Mouse (Mus musculus) heart, embryonic 12.5 days (tissue): ENCODE measurements at regions not wholly inside any gene's neighbourhood (a gene's known extent, or its start where the extent isn't known, plus 50 kb on each side); places are given as distances from the start of the nearest gene placed in this dataset.
A peak's percentile ranks its signal among the peaks of the same experiment; 100 is the strongest.

Experiments used
- ATAC-seq: fragments of 200-750 bp; cut with Nextera tagmentation; 2 replicates; pipeline ENCODE4 v1.8.0; 2017; ENCODE audit warnings: moderate TSS enrichment, moderate library complexity; ENCODE audit not compliant: insufficient number of reproducible peaks, low FRiP score
- H3K27ac ChIP-seq: fragments of 300-500 bp; sonication (generic); 2 replicates; pipeline ENCODE4 v1.5.1; 2016; ENCODE audit warnings: mild to moderate bottlenecking, moderate library complexity; ENCODE audit not compliant: poor library complexity, severe bottlenecking
- H3K27me3 ChIP-seq: fragments of 300-500 bp; sonication (generic); replicated peaks from 2 replicates; pipeline ENCODE4 v1.6.1; 2016; ENCODE audit warnings: mild to moderate bottlenecking, moderate library complexity
- H3K36me3 ChIP-seq: fragments of 300-500 bp; sonication (generic); 2 replicates; pipeline ENCODE4 v1.6.1; 2016; ENCODE audit warnings: mild to moderate bottlenecking, moderate library complexity
- H3K4me1 ChIP-seq: fragments of 300-500 bp; sonication (generic); replicated peaks from 2 replicates; pipeline ENCODE4 v1.6.1; 2016; ENCODE audit warnings: mild to moderate bottlenecking
- H3K4me2 ChIP-seq: fragments of 300-500 bp; sonication (generic); 2 replicates; pipeline ENCODE4 v1.6.1; 2016; ENCODE audit warnings: mild to moderate bottlenecking, moderate library complexity
- H3K4me3 ChIP-seq: fragments of 300-500 bp; sonication (generic); 2 replicates; pipeline ENCODE4 v1.5.1; 2016; ENCODE audit warnings: mild to moderate bottlenecking
- H3K9ac ChIP-seq: fragments of 300-500 bp; sonication (generic); 2 replicates; pipeline ENCODE4 v1.6.1; 2016; ENCODE audit warnings: mild to moderate bottlenecking, moderate library complexity
- H3K9me3 ChIP-seq: fragments of 300-500 bp; sonication (generic); replicated peaks from 2 replicates; pipeline ENCODE4 v1.6.1; 2016; ENCODE audit warnings: mild to moderate bottlenecking, moderate library complexity
- WGBS: fragments of 180-500 bp; shearing (Covaris S2); methylation state at CpG from one replicate; pipeline ENCODE4 v1.1.7; 2016; 5-methylcytosine and 5-hydroxymethylcytosine counted together

- no peak overlapping the region for H3K9ac ChIP-seq
- no peak overlapping the region for H3K4me2 ChIP-seq
- H3K4me3 ChIP-seq: no peak overlapping the region
- no peaks in the 10 kb centered on the region for H3K27me3 ChIP-seq
- 84% methylated on average over 15 of the region's 15 CpGs for WGBS
- no peak overlapping the region for H3K27ac ChIP-seq
- ATAC-seq: no peak
- peaks cover 5% of the 10 kb centered on the region for H3K4me1 ChIP-seq
- no peaks in the 10 kb centered on the region for H3K9me3 ChIP-seq
- no peaks in the 10 kb centered on the region for H3K36me3 ChIP-seq
Observed at GRCm38 (mm10) chr6:143287322-143287721, 120.3 kb downstream of the Etnk1 start.

- H3K9ac ChIP-seq: no peak overlapping the region
- no peaks in the 10 kb centered on the region for H3K27me3 ChIP-seq
- no peak overlapping the region for H3K27ac ChIP-seq
- no peak overlapping the region for H3K4me2 ChIP-seq
- no peaks in the 10 kb centered on the region for H3K9me3 ChIP-seq
- no peak overlapping the region for H3K4me3 ChIP-seq
- H3K36me3 ChIP-seq: no peaks in the 10 kb centered on the region
- H3K4me1 ChIP-seq: peaks cover 5% of the 10 kb centered on the region
- no peak for ATAC-seq
- WGBS: 85% methylated on average over 19 of the region's 19 CpGs
Observed at GRCm38 (mm10) chr6:143288491-143289130, 121.6 kb downstream of the Etnk1 start.

- no peaks in the 10 kb centered on the region for H3K9me3 ChIP-seq
- no peaks in the 10 kb centered on the region for H3K4me1 ChIP-seq
- no peak overlapping the region for H3K4me2 ChIP-seq
- no peak overlapping the region for H3K9ac ChIP-seq
- WGBS: 71% methylated on average over 3 of the region's 3 CpGs
- H3K27me3 ChIP-seq: no peaks in the 10 kb centered on the region
- ATAC-seq: no peak
- H3K27ac ChIP-seq: no peak overlapping the region
- no peaks in the 10 kb centered on the region for H3K36me3 ChIP-seq
- H3K4me3 ChIP-seq: no peak overlapping the region
Observed at GRCm38 (mm10) chr6:143293648-143294047, 126.6 kb downstream of the Etnk1 start.

- WGBS: 81% methylated on average over 5 of the region's 5 CpGs
- ATAC-seq: no peak
- Histone ChIP-seq H3K4me2 (no peak overlapping the region), H3K9me3 (no peaks in the 10 kb centered on the region), H3K36me3 (no peaks in the 10 kb centered on the region), H3K27me3 (no peaks in the 10 kb centered on the region), H3K9ac (no peak overlapping the region), H3K4me3 (no peak overlapping the region), H3K4me1 (no peaks in the 10 kb centered on the region), H3K27ac (no peak overlapping the region)
Observed at GRCm38 (mm10) chr6:143298391-143298790, 131.4 kb downstream of the Etnk1 start.

GRCm38 (mm10) chr6:143301414-143301813 is 134.4 kb downstream of the Etnk1 start:
- Histone ChIP-seq H3K27ac (no peak overlapping the region), H3K9ac (no peak overlapping the region), H3K27me3 (no peaks in the 10 kb centered on the region), H3K4me2 (no peak overlapping the region), H3K4me1 (no peaks in the 10 kb centered on the region), H3K9me3 (no peaks in the 10 kb centered on the region), H3K36me3 (no peaks in the 10 kb centered on the region), H3K4me3 (no peak overlapping the region)
- WGBS: 87% methylated on average over 10 of the region's 10 CpGs
- no peak for ATAC-seq

GRCm38 (mm10) chr6:143307327-143307726 is 140.3 kb downstream of the Etnk1 start:
- Histone ChIP-seq H3K9ac (no peak overlapping the region), H3K36me3 (no peaks in the 10 kb centered on the region), H3K27ac (no peak overlapping the region; the same call in 1 of the 2 replicates), H3K4me2 (no peak overlapping the region), H3K4me1 (no peaks in the 10 kb centered on the region), H3K9me3 (0 out of 2 replicates have a peak, but pooled peaks cover 3% of the 10 kb centered on the region), H3K4me3 (no peak overlapping the region), H3K27me3 (no peaks in the 10 kb centered on the region)
- ATAC-seq: peak; percentile 33; the same call in 1 of the 2 replicates
- 58% methylated on average over 6 of the region's 6 CpGs for WGBS

- 67% methylated on average over 9 of the region's 9 CpGs for WGBS
- Histone ChIP-seq H3K36me3 (no peaks in the 10 kb centered on the region), H3K27me3 (no peaks in the 10 kb centered on the region), H3K4me1 (no peaks in the 10 kb centered on the region), H3K9ac (no peak overlapping the region), H3K4me3 (no peak overlapping the region), H3K27ac (no peak overlapping the region), H3K4me2 (no peak overlapping the region), H3K9me3 (0 out of 2 replicates have a peak, but pooled peaks cover 5% of the 10 kb centered on the region)
- no peak for ATAC-seq
Observed at GRCm38 (mm10) chr6:143315859-143316258, 148.8 kb downstream of the Etnk1 start.

- no peak for ATAC-seq
Observed at GRCm38 (mm10) chr6:143320426-143320825, 153.4 kb downstream of the Etnk1 start.

GRCm38 (mm10) chr6:143324636-143325035 is 157.6 kb downstream of the Etnk1 start:
- peak; percentile 61 for ATAC-seq

More at GRCm38 (mm10) chr6:143320426-143320825, 153.4 kb downstream of the Etnk1 start:
- no peaks in the 10 kb centered on the region for H3K27me3 ChIP-seq
- H3K27ac ChIP-seq: no peak overlapping the region
- no peaks in the 10 kb centered on the region for H3K9me3 ChIP-seq
- no peaks in the 10 kb centered on the region for H3K36me3 ChIP-seq
- 51% methylated on average over 7 of the region's 7 CpGs for WGBS
- H3K9ac ChIP-seq: no peak overlapping the region
- H3K4me2 ChIP-seq: no peak overlapping the region
- peaks cover 10% of the 10 kb centered on the region for H3K4me1 ChIP-seq
- no peak overlapping the region for H3K4me3 ChIP-seq

GRCm38 (mm10) chr6:143326956-143327722 is 160.1 kb downstream of the Etnk1 start:
- Histone ChIP-seq H3K4me3 (no peak overlapping the region), H3K9ac (no peak overlapping the region), H3K27ac (no peak overlapping the region), H3K27me3 (no peaks in the 10 kb centered on the region), H3K4me1 (peaks cover 10% of the 10 kb centered on the region), H3K9me3 (no peaks in the 10 kb centered on the region), H3K4me2 (peak overlapping the region; percentile 32; the same call in 1 of the 2 replicates), H3K36me3 (no peaks in the 10 kb centered on the region)
- WGBS: 74% methylated on average over 22 of the region's 22 CpGs
- no peak for ATAC-seq

More at GRCm38 (mm10) chr6:143324636-143325035, 157.6 kb downstream of the Etnk1 start:
- Histone ChIP-seq H3K27me3 (no peaks in the 10 kb centered on the region), H3K4me3 (no peak overlapping the region), H3K9ac (no peak overlapping the region), H3K4me1 (peaks cover 10% of the 10 kb centered on the region), H3K27ac (no peak overlapping the region), H3K36me3 (no peaks in the 10 kb centered on the region), H3K9me3 (no peaks in the 10 kb centered on the region), H3K4me2 (peak overlapping the region; percentile 14; the same call in 1 of the 2 replicates)
- 8% methylated on average over 8 of the region's 8 CpGs for WGBS

GRCm38 (mm10) chr6:143327788-143328187 is 160.8 kb downstream of the Etnk1 start:
- H3K4me3 ChIP-seq: no peak overlapping the region
- H3K9me3 ChIP-seq: no peaks in the 10 kb centered on the region
- H3K9ac ChIP-seq: no peak overlapping the region
- H3K27me3 ChIP-seq: no peaks in the 10 kb centered on the region
- H3K27ac ChIP-seq: no peak overlapping the region
- peak overlapping the region; percentile 14; the same call in 1 of the 2 replicates for H3K4me2 ChIP-seq
- peaks cover 10% of the 10 kb centered on the region for H3K4me1 ChIP-seq
- H3K36me3 ChIP-seq: no peaks in the 10 kb centered on the region
- WGBS: 79% methylated on average over 8 of the region's 8 CpGs
- no peak for ATAC-seq
